In the genomic region with DNA sequence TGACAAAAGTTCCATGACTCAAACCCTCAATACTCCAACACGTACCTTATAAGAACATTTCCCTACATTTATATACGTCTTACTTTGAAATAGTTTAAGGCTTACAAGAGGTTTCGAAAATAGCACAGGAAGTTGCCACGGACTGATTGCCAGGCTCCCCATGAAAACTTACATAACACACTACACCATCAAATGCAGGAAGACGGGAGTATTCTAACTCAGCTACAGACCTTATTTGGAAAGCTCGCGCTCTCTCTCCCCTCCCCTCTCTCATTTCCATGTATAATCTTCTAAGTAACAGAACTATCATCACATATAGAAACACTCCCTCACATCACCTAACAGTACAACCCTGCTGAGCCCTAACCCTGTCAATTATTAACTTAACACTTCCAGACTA, we compare ENCODE assay signal across 18 mouse cellular contexts. TPM values are rescaled to one million over a fixed set of nuclear protein-coding genes. Genes with fewer than 3 reads are reported as not detected.
"Had no signal": no experiment of that assay in that cellular context is flagged by ENCODE, and none has a peak within 500 bp of the region (broad histone marks: within the 10 kb centered on the region; RNA-seq: fewer than 3 reads in every experiment).

No protein-coding gene starts in this region.

- H3K27me3 ChIP-seq: midbrain, embryonic 15.5 days had no signal

- H3K36me3 ChIP-seq: midbrain, embryonic 13.5 days; midbrain, embryonic 15.5 days; neural tube, embryonic 12.5 days had no signal

- H3K27ac ChIP-seq: midbrain, embryonic 13.5 days; midbrain, embryonic 15.5 days; neural tube, embryonic 12.5 days had no signal

- H3K9me3 ChIP-seq: midbrain, embryonic 13.5 days; midbrain, embryonic 15.5 days had no signal

- H3K9ac ChIP-seq: lung, embryonic 14.5 days; midbrain, embryonic 13.5 days; midbrain, embryonic 15.5 days; neural tube, embryonic 12.5 days had no signal

- DNase-seq: lung, adult 18-20 months; lung, embryonic 14.5 days; lung, postnatal 10 days; lung, postnatal 4 days; retina, postnatal 1 day; right cerebral cortex, adult 18-20 months; right cerebral cortex, postnatal 25 days; right cerebral cortex, postnatal 4 days; spleen, adult 18-20 months; thymus, adult 18-20 months; thymus, postnatal 14 days; thymus, postnatal 36 days had no signal

- H3K4me2 ChIP-seq: lung, embryonic 14.5 days; midbrain, embryonic 11.5 days; midbrain, embryonic 13.5 days; midbrain, embryonic 15.5 days; neural tube, embryonic 12.5 days had no signal

- H3K4me1 ChIP-seq: midbrain, embryonic 13.5 days had no signal

- ATAC-seq: midbrain, embryonic 13.5 days; midbrain, embryonic 15.5 days had no signal

- H3K4me3 ChIP-seq: megakaryocyte, embryonic 14.5 days; midbrain, embryonic 13.5 days; midbrain, embryonic 15.5 days; neural tube, embryonic 12.5 days had no signal

RNA-seq across cellular contexts. Expression of a gene that starts 5.1 kb away (rescaled TPM):
- total RNA-seq: monocyte, adult 5-6 weeks had no signal
